18 mouse cellular contexts compared by ENCODE assay signal in genomic region chr17:31802272-31803017, GRCm38 (mm10).
"Had no signal": no experiment of that assay in that cellular context is flagged by ENCODE, and none has a peak within 500 bp of the region (broad histone marks: within the 10 kb centered on the region; RNA-seq: fewer than 3 reads in every experiment).

No protein-coding gene starts in this region.

- H3K9me3 ChIP-seq: neural tube, embryonic 13.5 days; neural tube, embryonic 15.5 days had no signal

- H3K9ac ChIP-seq: lung, embryonic 14.5 days; neural tube, embryonic 13.5 days; neural tube, embryonic 15.5 days had no signal

- ATAC-seq: midbrain, embryonic 16.5 days had no signal

- H3K36me3 ChIP-seq: neural tube, embryonic 13.5 days; neural tube, embryonic 15.5 days had no signal

- H3K27ac ChIP-seq: neural tube, embryonic 13.5 days; neural tube, embryonic 15.5 days had no signal

- H3K4me2 ChIP-seq: lung, embryonic 14.5 days; midbrain, embryonic 11.5 days; neural tube, embryonic 13.5 days; neural tube, embryonic 15.5 days had no signal

- DNase-seq: lung, adult 18-20 months; lung, embryonic 14.5 days; lung, postnatal 10 days; lung, postnatal 4 days; midbrain, embryonic 14.5 days; retina, postnatal 1 day; right cerebral cortex, adult 18-20 months; right cerebral cortex, postnatal 25 days; right cerebral cortex, postnatal 4 days; spleen, adult 18-20 months; thymus, adult 18-20 months; thymus, postnatal 14 days; thymus, postnatal 36 days had no signal

- H3K27me3 ChIP-seq: neural tube, embryonic 13.5 days; neural tube, embryonic 15.5 days had no signal

- H3K4me3 ChIP-seq: myocyte; neural tube, embryonic 13.5 days; neural tube, embryonic 15.5 days had no signal

- H3K4me1 ChIP-seq: neural tube, embryonic 13.5 days had no signal
